Mouse (Mus musculus): ENCODE data around the gene Anapc15. TPM values are rescaled to one million over a fixed set of nuclear protein-coding genes. Genes with fewer than 3 reads are reported as not detected.

Anapc15 gene
- polyA plus RNA-seq, 1 experiment, result 39.2 TPM

- H3K27ac ChIP-seq (replicated peaks; ENCODE audit: low read depth, low read length), result no peak overlapping the region
- H3K4me1 ChIP-seq (ENCODE audit: control insufficient read depth, insufficient read depth, insufficient read length, low read length), result no peaks in the 10 kb centered on the region
- no peak overlapping the region for H3K4me3 ChIP-seq (ENCODE audit: insufficient read depth, low read depth, low read length)
Observed at GRCm38 (mm10) chr7:101867482-101867881, 4.0 kb downstream of the Anapc15 start.

- Histone ChIP-seq H3K4me3 (ENCODE audit: insufficient read depth, low read depth, low read length) (no peak overlapping the region), H3K4me1 (ENCODE audit: control insufficient read depth, insufficient read depth, insufficient read length, low read length) (no peaks in the 10 kb centered on the region), H3K27ac (replicated peaks; ENCODE audit: low read depth, low read length) (no peak overlapping the region)
Observed at GRCm38 (mm10) chr7:101868241-101869162, 5.0 kb downstream of the Anapc15 start.

GRCm38 (mm10) chr7:101869163-101869500 lies 5.6 kb downstream of the Anapc15 start:
- H3K4me3 ChIP-seq (ENCODE audit: insufficient read depth, low read depth, low read length), result no peak overlapping the region
- H3K4me1 ChIP-seq (ENCODE audit: control insufficient read depth, insufficient read depth, insufficient read length, low read length), result no peaks in the 10 kb centered on the region
- no peak overlapping the region for H3K27ac ChIP-seq (replicated peaks; ENCODE audit: low read depth, low read length)

- Histone ChIP-seq H3K4me1 (ENCODE audit: control insufficient read depth, insufficient read depth, insufficient read length, low read length) (no peaks in the 10 kb centered on the region), H3K4me3 (ENCODE audit: insufficient read depth, low read depth, low read length) (no peak within 1 kb of the TSS), H3K27ac (replicated peaks; ENCODE audit: low read depth, low read length) (no peak within 1 kb of the TSS)
Observed at GRCm38 (mm10) chr7:101870629-101871028, 7.1 kb downstream of the Anapc15 start, which contains the start of gene Folr1. Folr1 (minus strand) TSS chr7:101870788.

- no peak overlapping the region for H3K4me3 ChIP-seq (ENCODE audit: insufficient read depth, low read depth, low read length)
- H3K27ac ChIP-seq (replicated peaks; ENCODE audit: low read depth, low read length), result no peak overlapping the region
- no peaks in the 10 kb centered on the region for H3K4me1 ChIP-seq (ENCODE audit: control insufficient read depth, insufficient read depth, insufficient read length, low read length)
Observed at GRCm38 (mm10) chr7:101871296-101871695, 7.8 kb downstream of the Anapc15 start.

GRCm38 (mm10) chr7:101875978-101876377 lies 12.5 kb downstream of the Anapc15 start:
- Histone ChIP-seq H3K27ac (replicated peaks; ENCODE audit: low read depth, low read length) (no peak overlapping the region), H3K4me1 (ENCODE audit: control insufficient read depth, insufficient read depth, insufficient read length, low read length) (no peaks in the 10 kb centered on the region), H3K4me3 (ENCODE audit: insufficient read depth, low read depth, low read length) (no peak overlapping the region)

GRCm38 (mm10) chr7:101880855-101881254 lies 17.3 kb downstream of the Anapc15 start:
- Histone ChIP-seq H3K27ac (replicated peaks; ENCODE audit: low read depth, low read length) (no peak overlapping the region), H3K4me1 (ENCODE audit: control insufficient read depth, insufficient read depth, insufficient read length, low read length) (peaks cover 14% of the 10 kb centered on the region; the same call in 1 of the 2 replicates), H3K4me3 (ENCODE audit: insufficient read depth, low read depth, low read length) (no peak overlapping the region)

GRCm38 (mm10) chr7:101882413-101883154 lies 19.1 kb downstream of the Anapc15 start:
- peak overlapping the region; percentile 53 for H3K27ac ChIP-seq (replicated peaks; ENCODE audit: low read depth, low read length)
- no peak overlapping the region for H3K4me3 ChIP-seq (ENCODE audit: insufficient read depth, low read depth, low read length)
- peaks cover 14% of the 10 kb centered on the region; the same call in 1 of the 2 replicates for H3K4me1 ChIP-seq (ENCODE audit: control insufficient read depth, insufficient read depth, insufficient read length, low read length)

- Histone ChIP-seq H3K27ac (replicated peaks; ENCODE audit: low read depth, low read length) (no peak overlapping the region), H3K4me3 (ENCODE audit: insufficient read depth, low read depth, low read length) (no peak overlapping the region), H3K4me1 (ENCODE audit: control insufficient read depth, insufficient read depth, insufficient read length, low read length) (peaks cover 14% of the 10 kb centered on the region; the same call in 1 of the 2 replicates)
Observed at GRCm38 (mm10) chr7:101884160-101884559, 20.6 kb downstream of the Anapc15 start.

GRCm38 (mm10) chr7:101886274-101886673 lies 22.8 kb downstream of the Anapc15 start:
- H3K4me3 ChIP-seq (ENCODE audit: insufficient read depth, low read depth, low read length), result no peak overlapping the region
- H3K27ac ChIP-seq (replicated peaks; ENCODE audit: low read depth, low read length), result no peak overlapping the region
- H3K4me1 ChIP-seq (ENCODE audit: control insufficient read depth, insufficient read depth, insufficient read length, low read length), result peaks cover 14% of the 10 kb centered on the region; the same call in 1 of the 2 replicates

GRCm38 (mm10) chr7:101888460-101888859 lies 24.9 kb downstream of the Anapc15 start:
- Histone ChIP-seq H3K4me3 (ENCODE audit: insufficient read depth, low read depth, low read length) (no peak overlapping the region), H3K27ac (replicated peaks; ENCODE audit: low read depth, low read length) (no peak overlapping the region), H3K4me1 (ENCODE audit: control insufficient read depth, insufficient read depth, insufficient read length, low read length) (no peaks in the 10 kb centered on the region)

GRCm38 (mm10) chr7:101895695-101896094 lies 32.2 kb downstream of the Anapc15 start:
- Histone ChIP-seq H3K27ac (replicated peaks; ENCODE audit: low read depth, low read length) (peak overlapping the region; percentile 83), H3K4me3 (ENCODE audit: insufficient read depth, low read depth, low read length) (peak overlapping the region; percentile 80), H3K4me1 (ENCODE audit: control insufficient read depth, insufficient read depth, insufficient read length, low read length) (peaks cover 4% of the 10 kb centered on the region; the same call in 1 of the 2 replicates)

- Histone ChIP-seq H3K4me3 (ENCODE audit: insufficient read depth, low read depth, low read length) (peak overlapping the region; percentile 80), H3K27ac (replicated peaks; ENCODE audit: low read depth, low read length) (peak overlapping the region; percentile 97), H3K4me1 (ENCODE audit: control insufficient read depth, insufficient read depth, insufficient read length, low read length) (peaks cover 4% of the 10 kb centered on the region; the same call in 1 of the 2 replicates)
Observed at GRCm38 (mm10) chr7:101896104-101897066, 32.9 kb downstream of the Anapc15 start.

- no peak overlapping the region for H3K4me3 ChIP-seq (ENCODE audit: insufficient read depth, low read depth, low read length)
- 0 out of 2 replicates have a peak overlapping the region, but pooled peaks have one; percentile 26 for H3K27ac ChIP-seq (replicated peaks; ENCODE audit: low read depth, low read length)
- H3K4me1 ChIP-seq (ENCODE audit: control insufficient read depth, insufficient read depth, insufficient read length, low read length), result peaks cover 4% of the 10 kb centered on the region; the same call in 1 of the 2 replicates
Observed at GRCm38 (mm10) chr7:101900331-101901097, 37.0 kb downstream of the Anapc15 start.
